ENCODE assay signal across 29 mouse cellular contexts in genomic region chr10:100619474-100619873, GRCm38 (mm10). TPM values are rescaled to one million over a fixed set of nuclear protein-coding genes. Genes with fewer than 3 reads are reported as not detected.
DNase-seq lines count a peak whose midpoint lies in the region.
"Had no signal": no experiment of that assay in that cellular context is flagged by ENCODE, and none has a peak within 500 bp of the region (broad histone marks: within the 10 kb centered on the region; RNA-seq: fewer than 3 reads in every experiment).

No protein-coding gene starts in this region.

- DNase-seq in Muller cell, postnatal 12 days (ENCODE audit: inconsistent ontology term): peak; percentile 4
- DNase-seq in cerebellum, adult 11 months: peak; percentile 16
- DNase-seq in cerebellum, adult 9-10 months: peak; percentile 37
- DNase-seq in cerebellum, postnatal 36 days: peak; percentile 29 to 42
- no peak for DNase-seq in urinary bladder, adult 2 months (ENCODE audit: low spot score)
- DNase-seq in kidney, adult 8-10 months: no peak
- no peak for DNase-seq in urinary bladder, postnatal 36 days (ENCODE audit: low spot score in 2 of 2)
- DNase-seq: adrenal gland, postnatal 10 days; B cell, adult 2 months; gastrocnemius, postnatal 25 days; heart, adult 11 months; kidney, adult 18-20 months; kidney, postnatal 36 days; lung, adult 2 months; lung, postnatal 10 days; retina, postnatal 1 day; right cerebral cortex, postnatal 25 days had no signal

RNA-seq across cellular contexts. Expression of gene 1700017N19Rik, which starts 29.2 kb away (rescaled TPM):
- not detected in 2 replicates for polyA plus RNA-seq in urinary bladder, adult 2 months (2012; rRNA removed)
- polyA plus RNA-seq: embryonic facial prominence, embryonic 10.5 days; embryonic facial prominence, embryonic 15.5 days; forebrain, embryonic 13.5 days; heart, embryonic 10.5 days; heart, embryonic 15.5 days; hindbrain, embryonic 11.5 days; intestine, embryonic 14.5 days; kidney, embryonic 16.5 days; limb, embryonic 10.5 days; limb, embryonic 15.5 days; liver, embryonic 14.5 days; lung, adult 2 months; stomach, embryonic 15.5 days had no signal

RNA-seq across cellular contexts. Expression of gene 4930430F08Rik, which starts 29.3 kb away (rescaled TPM):
- 11.8 and 12.3 TPM in 2 replicates for polyA plus RNA-seq in urinary bladder, adult 2 months (2012; rRNA removed)

Comparison
In these comparisons a context has a peak if more than half of its experiments do, and no peak if none do; other contexts are left out.
1. DNase-seq: peak in Muller cell, postnatal 12 days (single experiment), cerebellum, adult 11 months (single experiment), cerebellum, adult 9-10 months (single experiment) and cerebellum, postnatal 36 days (2 of 2); none in urinary bladder, adult 2 months (single experiment), kidney, adult 8-10 months (0 of 2) and urinary bladder, postnatal 36 days (0 of 2).